Mouse (Mus musculus) neural tube, embryonic 10.5 days (tissue): ENCODE results near the gene Cers6.

Source experiments
- DNase-seq: peaks from one replicate; pipeline ENCODE4 v3.0.0-alpha.2; 2017; ENCODE audit warnings: low spot score; ENCODE audit errors: extremely low spot score

The Cers6 gene

DNA sequence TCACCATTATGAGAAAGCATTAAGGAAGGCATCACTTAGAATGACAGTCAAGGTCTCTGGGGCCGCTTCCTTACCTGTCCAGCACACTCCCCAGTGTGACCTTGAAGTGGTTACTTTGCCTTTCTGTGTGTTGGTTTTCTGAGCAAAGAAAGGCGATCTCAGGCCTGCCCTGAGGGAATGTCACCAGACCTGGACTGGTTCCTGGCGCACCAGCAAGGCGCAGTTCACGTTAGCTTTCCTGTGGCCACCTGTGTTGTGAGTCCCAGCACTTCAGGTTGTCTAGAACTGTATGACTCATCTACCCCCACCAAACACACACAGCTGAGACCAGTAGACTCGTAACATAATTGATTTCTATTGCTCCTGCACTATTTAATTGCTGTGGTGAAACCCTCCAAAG lies 193.9 kb downstream of the Cers6 start:
- no peak for DNase-seq

DNA sequence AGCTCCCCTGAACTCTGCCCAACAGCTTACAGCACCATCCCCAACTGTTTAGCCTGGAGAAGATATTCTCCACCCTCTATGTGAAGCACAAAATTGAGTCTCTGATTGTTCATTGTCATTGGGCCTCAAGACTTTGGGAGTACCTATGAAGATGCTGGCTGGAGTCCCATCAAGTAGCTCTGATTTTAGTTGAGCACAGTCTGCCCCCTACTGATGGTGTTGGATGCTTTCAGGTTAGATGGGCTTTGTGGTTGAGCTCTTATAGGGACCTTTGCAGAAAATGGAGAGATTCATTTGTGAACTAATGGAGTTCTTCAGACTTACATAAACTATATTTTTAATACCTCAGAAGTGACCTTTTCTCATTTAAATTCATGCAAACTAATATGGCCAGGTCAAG lies 200.1 kb downstream of the Cers6 start:
- no peak for DNase-seq

DNA sequence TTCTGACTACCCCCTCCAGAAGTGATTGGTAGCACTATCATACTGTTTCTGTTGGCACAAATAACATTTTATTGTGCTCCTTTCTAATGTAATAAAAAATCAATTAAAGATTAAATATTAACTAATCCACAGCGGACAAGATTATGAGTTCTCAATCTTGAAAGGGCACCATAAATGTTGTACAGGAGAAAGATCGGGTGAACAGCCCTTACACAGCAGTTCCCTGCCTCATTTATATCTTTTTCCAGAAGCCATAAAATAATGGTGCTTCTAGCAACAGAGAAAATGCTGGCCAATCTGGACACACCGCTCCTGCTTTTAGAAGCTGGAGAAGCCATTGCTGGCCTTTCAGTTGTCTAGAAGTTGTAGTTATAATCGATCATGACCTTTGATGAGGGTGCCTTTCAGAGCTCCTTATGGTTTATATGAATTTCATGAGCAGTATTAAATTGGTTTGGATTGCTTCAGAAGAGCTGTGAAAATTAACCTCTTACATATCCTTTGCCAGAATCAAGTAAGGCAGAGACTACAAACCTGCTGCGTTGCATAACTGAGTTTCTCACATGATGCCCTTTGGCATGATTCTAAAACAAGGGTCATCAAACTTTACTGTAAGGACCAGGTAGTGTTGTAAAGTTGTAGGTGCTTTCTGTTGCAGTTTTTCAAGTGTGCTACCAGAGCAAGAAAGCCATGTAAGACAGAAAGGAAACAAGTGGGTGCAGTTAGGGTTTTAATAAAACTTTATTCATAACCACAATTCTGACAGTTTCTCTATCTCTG lies 200.9 kb downstream of the Cers6 start:
- no peak for DNase-seq

DNA sequence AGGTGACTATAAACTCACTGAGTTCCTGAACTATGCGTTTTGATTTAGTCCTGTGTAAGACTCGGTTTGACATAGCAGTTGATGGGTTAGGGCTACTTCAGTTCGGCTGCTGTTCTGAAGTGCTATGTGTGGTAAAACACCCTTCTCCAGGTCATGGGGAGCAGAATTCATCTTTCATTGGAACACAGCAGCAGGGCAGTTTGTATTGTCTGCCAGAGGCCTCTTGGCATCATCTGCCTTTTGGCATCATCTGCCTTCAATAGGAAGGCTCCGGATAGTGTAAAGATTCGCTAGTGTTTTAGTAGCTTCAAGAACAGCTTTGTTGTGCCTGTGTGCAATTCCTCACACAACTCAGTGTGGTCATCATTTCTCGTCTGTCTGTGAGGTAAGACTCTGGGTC lies 203.5 kb downstream of the Cers6 start:
- DNase-seq = no peak

DNA sequence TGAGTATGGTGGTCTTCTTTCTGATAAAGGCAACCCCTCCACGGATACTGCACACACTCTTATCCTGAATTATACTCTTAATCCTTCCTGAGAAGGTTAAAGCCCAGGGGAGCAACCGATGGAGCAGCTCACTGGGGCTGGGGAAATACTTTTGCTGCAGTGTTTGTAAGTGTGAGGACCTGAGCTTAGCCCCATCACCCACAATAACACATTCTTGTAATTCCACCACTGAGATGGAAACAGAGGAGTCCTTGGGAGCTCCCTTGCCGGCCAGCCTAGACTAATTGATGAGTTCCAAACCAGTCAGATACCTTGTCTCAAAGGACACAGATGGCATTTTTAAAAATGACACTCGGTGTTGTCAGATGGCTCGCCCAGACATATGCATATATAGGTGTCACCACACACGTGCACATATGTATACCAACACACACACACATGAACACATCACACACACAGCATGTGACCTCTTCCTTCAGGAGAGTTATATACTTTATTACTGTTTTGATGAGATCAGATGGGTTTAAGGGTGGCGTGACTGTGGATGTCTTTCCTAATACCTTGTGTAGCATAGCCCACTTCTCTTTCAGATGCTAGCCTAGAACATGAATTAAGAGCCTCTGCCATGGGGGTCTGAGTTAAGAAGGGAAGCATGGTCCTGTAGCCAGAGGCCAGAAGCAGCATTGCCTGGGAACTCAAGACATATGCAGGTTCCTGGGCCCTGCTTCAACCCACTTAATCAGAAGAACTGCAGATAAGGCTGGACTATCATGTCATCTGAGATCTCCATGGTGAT lies 210.4 kb downstream of the Cers6 start:
- no peak for DNase-seq

DNA sequence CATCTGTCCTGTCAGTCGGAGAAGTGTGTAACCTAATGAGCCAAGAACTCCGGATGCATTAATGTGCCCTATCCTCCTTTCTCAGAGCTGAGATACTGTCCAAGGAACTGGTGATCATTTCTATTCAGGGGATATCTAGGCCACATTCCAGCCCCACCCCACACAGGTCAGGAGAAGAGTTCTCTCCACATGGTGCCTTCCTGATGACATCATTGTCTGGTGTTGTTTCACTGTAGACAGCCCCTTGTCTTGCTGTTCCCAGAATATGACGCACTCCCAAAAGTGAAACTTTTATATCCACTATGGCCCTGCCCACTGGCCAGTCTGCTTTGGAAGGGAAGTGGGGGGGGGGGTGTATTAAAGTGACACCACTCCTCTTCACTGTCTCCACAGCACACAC lies 215.9 kb downstream of the Cers6 start:
- DNase-seq = no peak

DNA sequence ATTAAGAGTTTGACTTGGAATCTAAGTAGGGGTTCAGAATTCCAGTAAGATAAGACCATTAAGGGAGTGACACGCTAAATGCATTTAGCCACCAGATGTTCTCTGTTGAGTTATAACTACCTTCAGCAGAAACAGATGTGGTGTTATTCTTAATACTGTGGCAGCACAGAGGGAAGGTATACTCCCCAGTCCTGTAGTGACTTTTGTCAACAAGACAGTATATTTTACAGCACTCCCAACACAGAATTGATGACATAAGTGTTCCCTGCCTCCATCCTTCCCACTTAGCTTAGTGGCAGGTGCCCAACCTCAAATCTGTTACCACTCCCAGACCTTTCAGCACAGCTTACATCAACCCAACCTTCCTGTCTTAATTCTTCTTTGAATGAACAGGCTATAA lies 219.5 kb downstream of the Cers6 start:
- no peak for DNase-seq

DNA sequence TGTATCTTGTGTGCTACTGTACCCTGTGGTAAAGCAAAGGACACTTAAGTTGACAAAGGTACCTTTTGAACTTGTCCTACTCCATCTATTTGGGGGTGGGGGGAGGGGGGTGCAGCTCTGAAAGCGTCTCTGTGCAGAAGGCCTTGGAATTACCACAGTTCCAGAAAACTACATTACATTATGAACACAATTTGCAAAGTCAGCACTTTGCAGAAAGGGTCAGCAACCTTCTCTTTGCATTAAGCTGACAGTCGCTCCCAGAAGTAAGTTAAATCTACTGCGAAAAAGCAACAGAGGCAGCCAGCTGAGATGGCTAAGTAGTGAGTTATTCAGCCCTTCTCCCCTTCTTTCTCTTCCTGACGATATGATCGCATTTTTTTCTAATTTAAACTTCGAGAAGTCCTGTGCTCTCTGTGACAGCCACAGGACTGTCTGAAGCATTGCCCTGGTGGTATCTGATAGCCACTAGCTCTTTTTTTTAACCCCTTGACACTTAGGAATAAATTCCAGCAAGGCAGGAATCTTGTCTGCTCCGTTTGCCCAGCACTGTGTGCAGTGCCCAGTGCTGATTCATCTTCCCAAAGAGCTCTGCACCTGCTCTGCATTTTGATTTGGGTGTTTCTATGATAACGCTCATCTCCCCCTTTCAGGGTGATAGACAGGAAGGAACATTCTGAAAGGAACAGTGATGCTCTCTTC lies 221.4 kb downstream of the Cers6 start:
- no peak for DNase-seq

DNA sequence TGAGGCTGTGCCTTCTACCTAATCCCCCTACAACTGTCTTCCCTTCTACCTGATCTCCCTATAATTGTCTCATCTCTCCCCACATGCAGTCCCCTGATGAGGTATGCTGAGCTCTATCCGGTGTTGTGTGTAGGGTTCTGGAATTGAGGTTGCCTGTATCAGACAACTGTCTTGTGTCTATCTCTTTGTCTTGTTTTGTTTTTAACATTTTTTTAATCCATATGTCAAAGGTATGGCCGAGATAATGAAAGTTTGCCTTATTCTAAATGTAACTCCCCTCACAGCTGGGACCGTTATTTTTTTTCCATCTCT lies 221.9 kb downstream of the Cers6 start:
- DNase-seq = no peak

DNA sequence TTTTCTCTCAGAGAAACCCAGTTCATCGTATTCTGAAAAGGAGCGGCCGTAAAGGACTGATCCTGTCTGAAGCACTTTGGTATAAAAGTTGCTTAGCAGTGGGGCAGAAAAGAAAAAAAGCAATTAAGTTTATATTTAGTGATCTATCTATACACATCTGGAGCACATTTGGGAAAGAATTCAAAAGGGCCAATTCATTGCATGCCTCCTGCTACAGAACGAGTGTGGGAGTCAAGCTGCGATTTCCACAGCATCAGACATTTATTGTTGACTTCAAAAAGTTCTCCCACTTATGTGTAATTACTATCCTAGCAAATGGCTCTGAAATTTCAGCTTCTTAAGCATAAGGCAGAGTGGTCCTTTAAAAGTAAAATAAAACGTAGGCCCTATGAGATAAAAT lies 223.2 kb downstream of the Cers6 start:
- DNase-seq = no peak

DNA sequence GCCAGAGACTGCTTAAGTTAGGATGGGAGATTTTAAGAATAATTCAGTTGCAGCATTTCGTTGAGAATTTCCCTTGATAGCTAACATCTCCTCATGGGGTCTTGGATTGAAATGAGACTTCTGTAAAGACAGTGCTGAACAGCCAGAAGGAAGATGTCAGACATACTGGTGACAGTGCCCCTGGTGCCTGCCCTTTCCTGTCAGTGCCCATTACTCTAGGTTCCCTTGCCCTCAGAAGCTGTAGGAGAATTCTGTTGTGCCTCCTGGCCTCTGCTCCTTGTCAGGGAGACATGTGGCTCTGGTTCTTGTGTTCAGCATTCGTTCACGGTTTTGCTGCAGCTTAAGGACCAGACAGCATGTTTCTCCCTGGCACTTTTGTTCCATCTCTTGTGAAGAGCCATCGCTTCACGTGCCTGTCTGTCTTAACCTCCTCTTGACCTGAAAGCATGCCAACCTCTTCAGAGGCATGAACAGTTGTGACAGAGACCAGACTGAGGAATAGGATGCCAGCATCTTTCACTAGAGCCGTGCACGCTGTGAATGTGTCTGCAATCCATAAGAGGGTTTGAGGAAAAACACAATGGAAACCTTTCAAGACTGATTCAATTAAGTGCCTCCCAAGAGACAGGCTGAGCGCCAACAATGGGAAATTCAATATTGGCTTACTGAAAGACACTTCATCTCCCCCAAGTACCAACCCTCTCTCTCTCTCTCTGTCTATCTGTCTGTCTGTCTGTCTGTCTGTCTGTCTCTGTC lies 225.4 kb downstream of the Cers6 start:
- DNase-seq = no peak

DNA sequence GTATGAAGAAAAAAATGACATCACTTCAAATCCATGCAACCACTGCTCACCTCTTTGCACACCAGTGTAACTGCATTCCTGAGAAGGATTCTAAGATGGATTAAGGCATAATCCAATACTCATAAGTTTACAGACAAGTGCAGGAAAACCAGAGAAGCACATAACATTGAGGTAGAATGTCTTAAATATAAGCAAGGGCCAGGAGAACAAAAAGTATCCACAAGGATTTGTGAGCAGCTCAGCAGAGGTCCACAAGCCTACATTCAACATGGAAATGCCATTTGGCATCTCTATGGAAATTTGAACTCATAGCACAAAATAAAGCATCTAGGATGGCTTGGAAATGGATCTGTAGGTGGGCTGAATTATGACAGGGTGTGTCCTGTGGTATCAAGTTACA lies 234.6 kb downstream of the Cers6 start:
- DNase-seq = no peak

DNA sequence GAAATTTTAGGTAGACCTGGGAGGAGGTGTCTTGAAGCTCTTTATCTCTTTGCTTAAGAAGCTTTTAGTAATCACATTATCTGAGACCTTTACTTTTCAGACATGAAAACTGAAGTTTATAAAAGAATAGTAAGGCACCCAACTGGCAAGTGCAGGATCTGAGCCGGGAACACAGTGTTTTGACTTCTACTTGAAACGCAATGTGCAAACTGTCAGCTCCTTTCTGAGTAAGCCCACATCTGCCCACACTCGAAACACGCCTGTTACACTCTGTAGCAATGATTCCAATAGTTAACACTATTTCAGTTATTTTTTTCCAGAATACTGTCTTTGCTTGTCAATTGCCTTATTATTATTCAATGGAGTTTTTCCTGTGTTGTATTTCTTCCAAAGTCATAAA lies 235.6 kb downstream of the Cers6 start:
- no peak for DNase-seq

DNA sequence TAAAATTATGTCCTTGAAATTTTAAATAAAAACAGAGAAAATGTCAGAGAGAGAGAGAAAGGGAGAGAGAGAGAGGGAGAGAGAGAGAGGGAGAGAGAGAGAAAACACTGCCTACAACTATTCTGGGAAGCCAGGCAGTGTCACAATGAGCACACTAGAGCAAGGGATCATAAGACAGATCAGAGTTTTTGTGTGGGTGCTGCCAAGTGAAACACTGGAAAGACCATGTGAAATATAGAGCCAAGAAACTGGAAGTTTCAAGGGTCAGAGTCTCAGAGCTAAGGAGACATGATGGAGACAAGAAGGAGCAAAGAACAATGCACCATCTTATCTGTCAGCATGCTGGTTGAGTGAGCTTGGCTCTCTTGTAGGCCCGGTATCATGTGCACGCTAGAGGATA lies 236.3 kb downstream of the Cers6 start:
- DNase-seq = no peak

DNA sequence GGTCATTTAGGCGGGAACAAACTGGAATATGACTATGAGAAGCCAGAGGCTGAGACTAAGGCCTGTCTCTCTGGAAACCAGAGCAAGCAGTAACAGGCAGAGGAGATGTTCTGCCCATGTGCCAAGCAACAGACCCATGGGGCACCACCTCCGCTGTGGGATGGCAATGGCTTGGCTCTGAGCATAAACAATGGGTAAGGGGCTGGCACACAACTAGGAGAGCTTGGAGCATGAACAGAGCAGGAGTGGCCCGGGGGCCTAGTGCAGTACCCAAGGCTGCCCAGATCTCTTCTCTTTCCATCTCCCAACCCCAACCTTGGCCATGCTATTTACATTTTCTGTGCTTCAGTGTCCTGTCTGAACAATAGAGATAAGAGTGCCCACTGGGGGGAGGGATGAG lies 237.5 kb downstream of the Cers6 start:
- no peak for DNase-seq

DNA sequence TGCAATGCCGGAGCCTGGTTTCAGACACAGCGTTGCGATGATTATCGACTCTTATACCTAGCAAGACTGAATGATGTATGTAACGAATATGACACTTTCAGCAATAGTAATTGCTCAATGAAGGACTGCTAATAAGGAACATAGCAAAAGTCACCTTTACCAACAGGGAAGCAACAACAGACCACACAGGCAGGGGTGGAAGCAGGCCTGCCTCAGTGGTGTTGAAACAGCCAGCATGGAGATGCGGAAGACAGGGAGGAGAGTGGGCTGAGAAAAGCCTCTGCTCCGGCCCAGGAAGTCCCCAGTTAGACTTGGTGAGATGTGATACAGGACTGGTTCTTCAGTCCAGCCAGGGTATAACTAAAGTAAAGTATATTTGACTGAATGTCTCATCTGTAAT lies 237.9 kb downstream of the Cers6 start:
- DNase-seq = no peak

DNA sequence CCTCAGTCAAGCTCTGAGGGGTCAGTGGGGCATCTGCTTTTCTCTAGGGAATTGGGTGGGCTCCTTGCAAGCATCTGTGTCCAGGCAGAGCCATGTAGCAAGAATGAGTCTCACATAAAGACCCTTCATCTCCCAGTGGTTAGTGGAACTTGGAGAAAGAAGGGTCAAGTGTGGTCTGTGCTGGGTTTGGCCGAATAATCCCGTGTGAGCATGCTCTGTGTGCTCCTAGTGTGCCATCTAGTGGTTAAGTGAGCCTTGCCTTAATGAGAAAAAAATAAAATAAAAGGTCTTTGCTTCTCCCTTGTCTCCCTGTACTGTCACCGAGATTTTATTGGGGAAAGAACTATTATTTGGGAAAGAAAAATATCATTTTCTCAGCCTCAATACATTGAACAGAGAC lies 239.5 kb downstream of the Cers6 start:
- DNase-seq = no peak

DNA sequence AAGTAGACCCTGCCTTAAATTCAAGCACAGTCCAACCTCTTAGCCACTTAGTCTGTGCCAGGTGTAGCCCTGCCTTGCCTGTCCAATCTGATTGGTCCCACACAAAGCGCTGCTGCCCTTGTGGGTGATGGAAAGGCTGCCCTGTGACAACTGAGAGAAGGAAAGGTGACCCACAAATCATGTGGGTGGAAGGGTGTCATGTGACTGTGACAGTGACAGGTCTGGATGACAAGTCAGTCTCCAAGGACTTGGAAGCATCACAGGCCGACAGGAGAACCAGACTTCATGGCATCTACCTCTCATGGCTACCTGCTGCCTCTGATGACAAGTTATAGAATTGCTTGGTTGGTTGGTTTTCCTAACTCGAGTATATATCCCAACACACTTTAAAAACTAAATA lies 242.3 kb downstream of the Cers6 start:
- DNase-seq = no peak

DNA sequence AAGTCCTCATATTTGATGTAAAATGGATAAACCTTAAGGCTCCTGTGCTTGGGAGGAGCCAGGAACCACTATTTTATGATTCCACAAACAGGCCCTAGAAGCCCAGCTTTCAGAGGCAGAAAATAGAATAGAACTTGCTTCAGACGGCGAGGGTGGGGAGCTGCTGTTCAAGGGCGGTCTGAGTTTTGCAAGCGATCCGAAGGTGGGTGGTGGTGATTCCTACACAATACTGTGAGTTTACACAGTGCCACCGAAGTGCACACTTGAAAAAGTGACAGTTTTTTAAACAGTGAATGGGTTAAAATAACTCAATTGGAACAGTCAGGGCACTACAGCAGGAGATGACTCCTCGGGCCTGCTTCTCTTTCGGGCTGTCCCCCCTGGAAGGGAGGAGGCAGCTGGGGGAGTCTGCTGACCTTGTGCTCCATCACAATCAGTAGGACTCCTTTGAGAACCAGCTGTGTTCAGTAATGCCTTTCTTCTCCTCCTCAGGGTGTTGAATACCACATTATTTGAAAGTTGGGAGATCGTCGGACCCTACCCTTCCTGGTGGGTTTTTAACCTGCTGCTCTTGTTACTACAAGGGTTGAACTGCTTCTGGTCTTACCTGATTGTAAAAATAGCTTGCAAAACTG lies 243.4 kb downstream of the Cers6 start:
- no peak for DNase-seq

DNA sequence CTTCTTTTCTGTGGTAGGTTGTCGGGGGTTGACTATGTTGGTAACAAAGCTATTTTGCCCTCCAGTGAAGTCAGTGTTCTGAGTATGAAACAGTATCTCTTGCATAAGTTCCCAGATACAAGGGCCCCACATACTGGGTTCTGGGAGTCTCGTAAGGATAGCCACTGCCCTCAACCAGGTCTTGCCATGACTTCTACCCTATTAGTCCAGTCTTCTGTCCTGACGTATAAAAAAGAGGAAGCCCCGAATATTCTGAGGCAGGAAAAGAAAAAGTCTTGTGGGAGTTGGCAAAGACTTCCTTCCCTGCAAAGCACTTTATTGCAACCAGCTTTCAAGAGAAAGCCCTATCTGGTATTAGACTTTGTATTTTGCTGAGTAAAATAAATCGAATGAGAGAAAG lies 248.0 kb downstream of the Cers6 start:
- no peak for DNase-seq

DNA sequence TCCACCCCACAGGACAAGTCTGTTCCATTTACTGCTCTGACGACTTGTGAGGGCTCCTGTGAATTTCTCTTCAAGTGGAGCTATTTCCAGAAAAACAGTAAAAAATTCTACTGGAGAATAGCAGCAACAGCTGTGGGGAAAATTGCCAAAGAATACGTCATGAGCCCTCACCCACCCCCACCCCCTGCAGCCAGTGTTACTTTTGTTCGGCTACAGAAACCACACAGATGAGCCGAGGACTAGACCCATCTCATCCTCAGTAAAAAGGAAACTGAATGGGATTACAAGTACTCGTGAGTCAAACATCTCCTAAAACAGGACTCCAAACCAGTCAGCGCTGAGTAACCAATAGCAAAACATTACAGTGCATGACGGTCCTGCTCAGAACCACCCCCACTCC lies 248.5 kb downstream of the Cers6 start:
- no peak for DNase-seq
